Mouse (Mus musculus): ENCODE data around the gene Zfp128. TPM values are rescaled to one million over a fixed set of nuclear protein-coding genes. Genes with fewer than 3 reads are reported as not detected.
"Not testable (repeated sequence)": the region's sequence is repeated elsewhere in the genome, so short reads cannot be mapped to it uniquely, and the experiment has no call there.

The Zfp128 gene
- 0.86 and 1.0 TPM in 2 replicates for polyA plus RNA-seq (2016; fragmentation: Nextera tagmentation; extraction: Ambion mirVana)

- Histone ChIP-seq H3K27ac (peak within 1 kb of the TSS; percentile 48; the same call in 1 of the 2 replicates), H3K36me3 (peaks cover 8% of the 10 kb centered on the region), H3K4me1 (peaks cover 19% of the 10 kb centered on the region), H3K4me3 (peak within 1 kb of the TSS; percentile 68), H3K27me3 (replicated peaks) (no peaks in the 10 kb centered on the region), H3K9ac (peak within 1 kb of the TSS; percentile 68), H3K4me2 (peak within 1 kb of the TSS; percentile 87), H3K9me3 (replicated peaks) (no peaks in the 10 kb centered on the region)
- ATAC-seq = peak; percentile 100
- WGBS (ENCODE audit: insufficient replicate concordance) = 1% methylated on average over 35 of the region's 35 CpGs
These were observed at the start of gene Zfp128 for GRCm38 (mm10) chr7:12880911-12881660. Gene Zfp128 (plus strand): TSS chr7:12881177.

- peaks cover 34% of the 10 kb centered on the region for H3K36me3 ChIP-seq
- peak; percentile 98 for ATAC-seq
- 2% methylated on average over 47 of the region's 47 CpGs for WGBS (ENCODE audit: insufficient replicate concordance)
- H3K4me2 ChIP-seq = peak within 1 kb of the TSS; percentile 80
- peak within 1 kb of the TSS; percentile 79 for H3K9ac ChIP-seq
- H3K4me3 ChIP-seq = peak within 1 kb of the TSS; percentile 71
- H3K27ac ChIP-seq = peak within 1 kb of the TSS; percentile 62
- H3K4me1 ChIP-seq = peaks cover 19% of the 10 kb centered on the region
- H3K9me3 ChIP-seq (replicated peaks) = peaks cover 9% of the 10 kb centered on the region; the same call in 1 of the 2 replicates
- no peaks in the 10 kb centered on the region for H3K27me3 ChIP-seq (replicated peaks)
These were observed 46.5 kb upstream of the Zfp128 start, which contains the start of gene Zfp110 for GRCm38 (mm10) chr7:12834162-12835120. Gene Zfp110 (plus strand): TSS chr7:12834761.

GRCm38 (mm10) chr7:12835193-12835671, 45.7 kb upstream of the Zfp128 start:
- H3K27ac ChIP-seq = peak overlapping the region; percentile 62
- H3K4me2 ChIP-seq = peak overlapping the region; percentile 80
- H3K27me3 ChIP-seq (replicated peaks) = no peaks in the 10 kb centered on the region
- 29% methylated on average over 13 of the region's 13 CpGs for WGBS (ENCODE audit: insufficient replicate concordance)
- H3K4me1 ChIP-seq = peaks cover 19% of the 10 kb centered on the region
- peak; percentile 38 for ATAC-seq
- peaks cover 16% of the 10 kb centered on the region for H3K9me3 ChIP-seq (replicated peaks)
- peak overlapping the region; percentile 71 for H3K4me3 ChIP-seq
- H3K9ac ChIP-seq = peak overlapping the region; percentile 79
- peaks cover 40% of the 10 kb centered on the region for H3K36me3 ChIP-seq

GRCm38 (mm10) chr7:12835779-12836178, 45.2 kb upstream of the Zfp128 start:
- ATAC-seq = no peak
- WGBS (ENCODE audit: insufficient replicate concordance) = 77% methylated on average over 4 of the region's 4 CpGs
- H3K9me3 ChIP-seq (replicated peaks) = peaks cover 18% of the 10 kb centered on the region
- H3K4me1 ChIP-seq = peaks cover 19% of the 10 kb centered on the region
- H3K9ac ChIP-seq = peak overlapping the region; percentile 79
- H3K4me2 ChIP-seq = peak overlapping the region; percentile 80
- H3K27ac ChIP-seq = no peak overlapping the region
- H3K27me3 ChIP-seq (replicated peaks) = no peaks in the 10 kb centered on the region
- peak overlapping the region; percentile 71 for H3K4me3 ChIP-seq
- peaks cover 46% of the 10 kb centered on the region for H3K36me3 ChIP-seq

- Histone ChIP-seq H3K9ac (no peak overlapping the region), H3K4me1 (no peaks in the 10 kb centered on the region), H3K4me3 (no peak overlapping the region), H3K27me3 (replicated peaks) (no peaks in the 10 kb centered on the region; the same call in 1 of the 2 replicates), H3K27ac (no peak overlapping the region), H3K36me3 (no peaks in the 10 kb centered on the region), H3K9me3 (replicated peaks) (no peaks in the 10 kb centered on the region), H3K4me2 (no peak overlapping the region)
- no peak for ATAC-seq
- 10% methylated on average over 3 of the region's 3 CpGs for WGBS (ENCODE audit: insufficient replicate concordance)
These were observed 6.7 kb upstream of the Zfp128 start for GRCm38 (mm10) chr7:12874301-12874700.

GRCm38 (mm10) chr7:12880036-12880435, 941 bp upstream of the Zfp128 start:
- no peak overlapping the region for H3K9ac ChIP-seq
- no peak for ATAC-seq
- no peaks in the 10 kb centered on the region for H3K27me3 ChIP-seq (replicated peaks)
- H3K4me3 ChIP-seq = no peak overlapping the region
- no peak overlapping the region for H3K4me2 ChIP-seq
- H3K36me3 ChIP-seq = no peaks in the 10 kb centered on the region; the same call in 1 of the 2 replicates
- peaks cover 19% of the 10 kb centered on the region for H3K4me1 ChIP-seq
- H3K9me3 ChIP-seq (replicated peaks) = no peaks in the 10 kb centered on the region
- H3K27ac ChIP-seq = no peak overlapping the region

GRCm38 (mm10) chr7:12880497-12880896, 480 bp upstream of the Zfp128 start:
- not testable (repeated sequence) for H3K9me3 ChIP-seq (replicated peaks); ATAC-seq; H3K27me3 ChIP-seq (replicated peaks); H3K36me3 ChIP-seq; H3K27ac ChIP-seq
- Histone ChIP-seq H3K4me1 (peaks cover 19% of the 10 kb centered on the region), H3K4me3 (peak overlapping the region; percentile 68), H3K9ac (peak overlapping the region; percentile 68; the same call in 1 of the 2 replicates), H3K4me2 (peak overlapping the region; percentile 87)
- 33% methylated on average over 8 of the region's 8 CpGs for WGBS (ENCODE audit: insufficient replicate concordance)

GRCm38 (mm10) chr7:12886563-12887266, 5.7 kb downstream of the Zfp128 start:
- no peak for ATAC-seq
- no peak overlapping the region for H3K4me2 ChIP-seq
- peaks cover 10% of the 10 kb centered on the region for H3K4me1 ChIP-seq
- H3K36me3 ChIP-seq = peaks cover 52% of the 10 kb centered on the region
- H3K27me3 ChIP-seq (replicated peaks) = no peaks in the 10 kb centered on the region
- no peaks in the 10 kb centered on the region for H3K9me3 ChIP-seq (replicated peaks)
- 80% methylated on average over 12 of the region's 12 CpGs for WGBS (ENCODE audit: insufficient replicate concordance)
- no peak overlapping the region for H3K9ac ChIP-seq
- no peak overlapping the region for H3K27ac ChIP-seq
- no peak overlapping the region for H3K4me3 ChIP-seq

- 75% methylated on average over 5 of the region's 5 CpGs for WGBS (ENCODE audit: insufficient replicate concordance)
These were observed 6.6 kb downstream of the Zfp128 start for GRCm38 (mm10) chr7:12887585-12887984.

GRCm38 (mm10) chr7:12890928-12891327, 10.0 kb downstream of the Zfp128 start:
- WGBS (ENCODE audit: insufficient replicate concordance) = 83% methylated on average over 14 of the region's 14 CpGs
- Histone ChIP-seq H3K4me1 (no peaks in the 10 kb centered on the region), H3K27ac (no peak overlapping the region), H3K9me3 (replicated peaks) (no peaks in the 10 kb centered on the region), H3K9ac (no peak overlapping the region), H3K4me3 (no peak overlapping the region), H3K4me2 (no peak overlapping the region), H3K27me3 (replicated peaks) (no peaks in the 10 kb centered on the region), H3K36me3 (peaks cover 45% of the 10 kb centered on the region)
- ATAC-seq = no peak

More at GRCm38 (mm10) chr7:12887585-12887984, 6.6 kb downstream of the Zfp128 start:
- H3K9me3 ChIP-seq (replicated peaks) = no peaks in the 10 kb centered on the region
- no peak overlapping the region for H3K27ac ChIP-seq
- H3K4me2 ChIP-seq = no peak overlapping the region
- 0 out of 2 replicates have a peak, but pooled peaks cover under 1% of the 10 kb centered on the region for H3K4me1 ChIP-seq
- ATAC-seq = no peak
- H3K27me3 ChIP-seq (replicated peaks) = no peaks in the 10 kb centered on the region
- no peak overlapping the region for H3K9ac ChIP-seq
- H3K4me3 ChIP-seq = no peak overlapping the region
- peaks cover 52% of the 10 kb centered on the region for H3K36me3 ChIP-seq

GRCm38 (mm10) chr7:12891334-12891733, 10.4 kb downstream of the Zfp128 start:
- H3K27ac ChIP-seq = no peak overlapping the region
- no peak overlapping the region for H3K4me3 ChIP-seq
- H3K4me1 ChIP-seq = no peaks in the 10 kb centered on the region
- H3K36me3 ChIP-seq = peaks cover 42% of the 10 kb centered on the region
- ATAC-seq = no peak
- H3K9me3 ChIP-seq (replicated peaks) = no peaks in the 10 kb centered on the region
- 35% methylated on average over 1 of the region's 1 CpGs for WGBS (ENCODE audit: insufficient replicate concordance)
- H3K9ac ChIP-seq = no peak overlapping the region
- no peaks in the 10 kb centered on the region for H3K27me3 ChIP-seq (replicated peaks)
- H3K4me2 ChIP-seq = no peak overlapping the region

Data from liver, embryonic 12.5 days (tissue).